Mouse (Mus musculus) heart, embryonic 13.5 days (tissue): ENCODE data around the gene Gast. TPM values are rescaled to one million over a fixed set of nuclear protein-coding genes. Genes with fewer than 3 reads are reported as not detected.

Source experiments
- ATAC-seq: fragments of 200-750 bp; cut with Nextera tagmentation; 2 replicates; pipeline ENCODE4 v1.8.0; 2017; ENCODE audit warnings: moderate TSS enrichment; ENCODE audit not compliant: insufficient number of reproducible peaks, low FRiP score, low TSS enrichment; ENCODE audit errors: extremely low read depth
- H3K27ac ChIP-seq: fragments of 300-500 bp; sonication (generic); replicated peaks from 2 replicates; pipeline ENCODE4 v1.5.1; 2015; ENCODE audit warnings: moderate library complexity, mild to moderate bottlenecking, inconsistent platforms
- H3K27me3 ChIP-seq: fragments of 300-500 bp; sonication (generic); replicated peaks from 2 replicates; pipeline ENCODE4 v1.6.1; 2015; ENCODE audit warnings: mild to moderate bottlenecking, inconsistent platforms
- H3K36me3 ChIP-seq: fragments of 300-500 bp; sonication (generic); 2 replicates; pipeline ENCODE4 v1.6.1; 2015; ENCODE audit warnings: mild to moderate bottlenecking, inconsistent platforms
- H3K4me1 ChIP-seq: fragments of 300-500 bp; sonication (generic); 2 replicates; pipeline ENCODE4 v1.6.1; 2015; ENCODE audit warnings: inconsistent platforms
- H3K4me2 ChIP-seq: fragments of 300-500 bp; sonication (generic); 2 replicates; pipeline ENCODE4 v1.6.1; 2015; ENCODE audit warnings: inconsistent platforms, mild to moderate bottlenecking, moderate library complexity
- H3K4me3 ChIP-seq: fragments of 300-500 bp; sonication (generic); 2 replicates; pipeline ENCODE4 v1.5.1; 2015; ENCODE audit warnings: moderate library complexity, mild to moderate bottlenecking, inconsistent platforms
- H3K9ac ChIP-seq: fragments of 300-500 bp; sonication (generic); 2 replicates; pipeline ENCODE4 v1.6.1; 2015; ENCODE audit warnings: inconsistent platforms, mild to moderate bottlenecking, moderate library complexity
- H3K9me3 ChIP-seq: fragments of 300-500 bp; sonication (generic); 2 replicates; pipeline ENCODE4 v1.6.1; 2016; ENCODE audit warnings: inconsistent platforms
- WGBS: fragments of 180-500 bp; shearing (Covaris S2); methylation state at CpG from one replicate; pipeline ENCODE4 v1.1.7; 2015; ENCODE audit warnings: mixed read lengths; 5-methylcytosine and 5-hydroxymethylcytosine counted together
- polyA plus RNA-seq: library from polyadenylated mRNA; unstranded; fragments of >200 nt; fragmentation: Nextera tagmentation; extraction: Ambion mirVana; gene quantifications from 2 replicates; pipeline ENCODE4 v1.2.1, GENCODE M21; 2015

The Gast gene
- polyA plus RNA-seq = not detected in 2 replicates

DNA sequence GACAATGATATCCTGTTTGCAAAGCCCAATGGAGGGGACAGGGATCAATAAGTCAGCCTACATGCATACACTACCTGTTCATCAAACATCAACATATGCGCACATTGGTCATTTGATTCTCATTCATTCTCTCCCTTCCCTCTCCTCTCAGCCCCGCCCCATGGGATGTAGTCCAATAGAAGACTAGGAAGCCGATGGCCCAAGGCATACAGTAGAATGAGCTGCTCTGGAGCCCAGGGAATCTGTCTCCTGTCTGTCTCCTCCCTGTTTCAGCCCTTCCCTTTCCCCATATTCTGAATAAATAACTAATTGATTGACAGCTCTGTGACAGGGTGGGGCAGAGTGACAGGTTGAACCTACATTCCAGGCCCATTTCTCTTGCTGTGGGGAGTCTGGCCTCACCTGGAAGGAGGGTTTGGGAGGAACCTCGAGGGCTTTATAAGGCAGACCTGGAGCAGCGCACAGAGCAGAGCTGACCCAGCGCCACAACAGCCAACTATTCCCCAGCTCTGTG is at the start of gene Gast:
Gene Gast (plus strand): TSS at position 464 of the 514 bp plus-strand sequence.
- no peak within 1 kb of the TSS for H3K9ac ChIP-seq
- no peak for ATAC-seq
- H3K36me3 ChIP-seq = no peaks in the 10 kb centered on the region
- peaks cover 4% of the 10 kb centered on the region; the same call in 1 of the 2 replicates for H3K27me3 ChIP-seq
- H3K4me1 ChIP-seq = peaks cover 8% of the 10 kb centered on the region
- H3K9me3 ChIP-seq = no peaks in the 10 kb centered on the region
- no peak within 1 kb of the TSS for H3K4me2 ChIP-seq
- no peak within 1 kb of the TSS for H3K4me3 ChIP-seq
- no peak within 1 kb of the TSS for H3K27ac ChIP-seq
- 73% methylated on average over 6 of the region's 6 CpGs for WGBS

DNA sequence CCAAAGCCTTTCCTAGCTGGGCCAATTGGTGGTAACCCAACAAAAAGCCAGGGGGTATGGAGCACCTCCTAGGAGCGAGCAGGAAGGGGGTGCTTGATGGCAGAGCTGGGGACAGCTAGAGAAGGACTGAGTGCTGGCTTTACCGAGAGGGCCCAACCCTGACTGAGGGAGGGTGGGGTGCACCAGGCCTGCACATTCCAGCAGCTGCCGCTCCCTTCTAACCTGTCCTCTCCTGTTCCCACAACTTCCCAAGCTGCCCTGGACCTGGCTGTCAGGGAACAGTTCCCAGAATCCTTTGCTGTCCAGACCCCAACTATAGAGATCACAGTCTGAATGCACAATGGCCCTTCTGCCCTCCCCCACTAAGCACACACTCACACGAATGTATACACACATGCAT is 49.2 kb upstream of the Gast start:
- WGBS = 67% methylated on average over 4 of the region's 4 CpGs
- H3K36me3 ChIP-seq = no peaks in the 10 kb centered on the region
- ATAC-seq = no peak
- 0 out of 2 replicates have a peak, but pooled peaks cover 4% of the 10 kb centered on the region for H3K27me3 ChIP-seq
- no peaks in the 10 kb centered on the region for H3K9me3 ChIP-seq
- H3K4me3 ChIP-seq = no peak overlapping the region
- H3K4me2 ChIP-seq = no peak overlapping the region
- peaks cover 20% of the 10 kb centered on the region for H3K4me1 ChIP-seq
- H3K27ac ChIP-seq = no peak overlapping the region
- H3K9ac ChIP-seq = no peak overlapping the region

DNA sequence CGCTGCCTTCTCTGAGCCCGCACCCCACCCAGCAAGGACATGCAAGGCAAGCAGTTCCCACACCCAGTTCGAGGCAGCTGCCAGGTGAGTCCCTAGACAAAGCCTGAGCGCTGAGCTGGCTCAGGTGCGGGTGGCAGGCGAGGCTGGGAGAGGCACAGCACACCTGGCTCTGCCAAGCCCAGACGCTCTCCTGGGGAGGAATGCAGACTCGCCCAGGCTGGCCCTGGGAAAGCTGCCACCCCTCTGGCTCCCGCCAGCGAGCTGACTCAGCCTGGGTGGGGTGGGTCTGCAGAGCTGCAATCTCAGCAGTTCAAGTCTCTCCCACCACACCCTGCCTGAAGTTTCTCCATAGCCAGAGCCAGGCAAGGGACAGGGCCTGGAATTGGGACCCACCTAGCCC is 47.2 kb upstream of the Gast start:
- Histone ChIP-seq H3K9ac (no peak overlapping the region), H3K36me3 (no peaks in the 10 kb centered on the region), H3K27me3 (0 out of 2 replicates have a peak, but pooled peaks cover 4% of the 10 kb centered on the region), H3K4me3 (no peak overlapping the region), H3K9me3 (no peaks in the 10 kb centered on the region), H3K4me1 (peaks cover 36% of the 10 kb centered on the region), H3K27ac (no peak overlapping the region), H3K4me2 (no peak overlapping the region)
- WGBS = 48% methylated on average over 10 of the region's 10 CpGs
- ATAC-seq = no peak; the same call in 1 of the 2 replicates

DNA sequence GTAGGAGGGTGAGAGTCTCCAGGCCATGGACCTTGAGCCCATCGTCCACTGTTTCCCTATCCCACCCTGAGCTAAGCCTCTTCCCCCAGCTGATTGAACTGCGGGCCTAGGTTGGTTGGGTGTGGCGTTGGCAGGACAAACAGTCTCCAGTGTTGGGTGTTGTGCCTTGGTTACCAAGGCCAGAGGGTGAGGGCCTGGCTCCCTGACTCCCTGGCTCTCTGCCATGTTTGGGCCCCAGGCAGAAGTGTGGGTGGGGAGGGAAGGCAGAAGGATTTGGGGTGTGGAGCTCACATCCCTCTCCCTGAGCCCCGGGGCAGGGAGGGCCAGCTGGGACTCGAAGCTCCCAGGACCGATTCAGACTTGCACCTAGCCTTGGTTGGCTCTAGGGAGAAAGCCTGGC is 45.3 kb upstream of the Gast start:
- peaks cover 12% of the 10 kb centered on the region; the same call in 1 of the 2 replicates for H3K27me3 ChIP-seq
- WGBS = 80% methylated on average over 6 of the region's 6 CpGs
- ATAC-seq = no peak
- H3K9me3 ChIP-seq = no peaks in the 10 kb centered on the region
- no peaks in the 10 kb centered on the region for H3K36me3 ChIP-seq
- H3K4me1 ChIP-seq = peaks cover 36% of the 10 kb centered on the region
- no peak overlapping the region for H3K4me2 ChIP-seq
- no peak overlapping the region for H3K27ac ChIP-seq
- no peak overlapping the region for H3K4me3 ChIP-seq
- no peak overlapping the region for H3K9ac ChIP-seq

DNA sequence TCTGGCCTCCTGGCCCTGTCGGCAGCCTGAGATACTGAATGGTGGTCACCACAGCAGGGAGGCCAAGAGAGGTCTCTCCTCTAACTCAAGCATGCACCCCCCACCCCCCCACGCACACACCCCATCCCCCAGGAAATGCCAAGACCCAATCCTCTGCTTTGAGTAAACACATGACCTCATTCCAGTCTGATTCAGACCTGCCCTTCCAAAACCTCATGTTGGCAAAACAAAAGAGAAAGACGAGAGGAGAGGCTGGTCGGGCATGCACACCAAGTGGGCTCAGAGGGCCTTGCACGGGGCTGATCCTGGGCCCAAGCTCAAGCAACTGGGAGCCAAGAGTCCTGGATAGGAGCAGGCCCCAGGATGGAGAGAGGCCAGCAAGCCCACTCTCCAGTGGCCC is 44.0 kb upstream of the Gast start:
- ATAC-seq = no peak
- no peaks in the 10 kb centered on the region for H3K9me3 ChIP-seq
- no peaks in the 10 kb centered on the region for H3K36me3 ChIP-seq
- H3K27me3 ChIP-seq = peaks cover 15% of the 10 kb centered on the region; the same call in 1 of the 2 replicates
- H3K9ac ChIP-seq = no peak overlapping the region
- no peak overlapping the region for H3K4me2 ChIP-seq
- H3K4me3 ChIP-seq = no peak overlapping the region
- 38% methylated on average over 5 of the region's 5 CpGs for WGBS
- 0 out of 2 replicates have a peak overlapping the region, but pooled peaks have one; percentile 29 for H3K27ac ChIP-seq
- peaks cover 38% of the 10 kb centered on the region for H3K4me1 ChIP-seq

DNA sequence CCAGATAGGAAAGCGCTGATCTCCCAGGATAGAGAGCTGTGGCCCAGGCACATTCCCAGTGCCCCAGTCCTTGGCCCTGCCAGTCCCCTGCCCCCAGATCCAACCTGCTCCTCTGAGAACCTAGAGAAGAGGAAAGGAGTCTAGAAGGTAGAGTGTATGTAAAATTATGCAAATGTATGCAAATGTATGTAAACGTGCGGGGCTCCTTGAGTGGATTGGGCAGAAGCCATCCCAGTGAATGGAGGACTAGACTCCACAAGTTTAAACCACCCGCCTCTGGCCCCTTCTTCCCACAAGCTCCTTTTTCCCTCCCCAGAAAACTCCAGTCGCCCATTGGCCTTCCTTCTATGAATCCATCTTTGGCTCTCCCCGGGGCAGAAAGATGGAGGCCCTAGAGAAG is 41.3 kb upstream of the Gast start:
- no peak for ATAC-seq
- 55% methylated on average over 6 of the region's 6 CpGs for WGBS
- Histone ChIP-seq H3K9me3 (no peaks in the 10 kb centered on the region), H3K27me3 (peaks cover 37% of the 10 kb centered on the region), H3K9ac (no peak overlapping the region), H3K4me3 (no peak overlapping the region), H3K4me1 (peaks cover 32% of the 10 kb centered on the region), H3K27ac (no peak overlapping the region), H3K4me2 (no peak overlapping the region), H3K36me3 (no peaks in the 10 kb centered on the region)

DNA sequence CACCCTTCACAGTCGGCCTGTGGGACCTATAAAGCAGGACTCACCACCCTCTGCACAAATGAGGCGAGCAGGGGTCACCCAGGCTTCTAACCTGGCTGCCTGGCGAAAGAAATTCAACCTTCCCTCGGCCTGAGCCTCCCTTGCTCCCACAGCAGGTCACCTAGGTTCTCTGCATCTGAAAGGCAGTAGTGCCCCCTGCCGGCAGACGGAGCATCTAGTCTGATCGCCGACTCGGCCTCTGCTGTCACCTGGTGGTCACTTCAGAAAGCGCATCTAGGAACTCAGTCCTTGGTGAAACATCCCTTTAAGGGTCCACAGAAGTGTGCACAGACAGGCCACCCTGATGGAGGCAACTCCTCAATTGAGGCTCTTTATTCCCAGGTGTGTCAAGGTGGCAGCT is 38.9 kb upstream of the Gast start:
- 8% methylated on average over 10 of the region's 10 CpGs for WGBS
- H3K9ac ChIP-seq = 0 out of 2 replicates have a peak overlapping the region, but pooled peaks have one; percentile 42
- H3K9me3 ChIP-seq = no peaks in the 10 kb centered on the region
- H3K4me1 ChIP-seq = peaks cover 22% of the 10 kb centered on the region
- no peak overlapping the region for H3K4me2 ChIP-seq
- no peaks in the 10 kb centered on the region for H3K36me3 ChIP-seq
- no peak overlapping the region for H3K27ac ChIP-seq
- no peak overlapping the region for H3K4me3 ChIP-seq
- H3K27me3 ChIP-seq = peaks cover 39% of the 10 kb centered on the region
- ATAC-seq = no peak

DNA sequence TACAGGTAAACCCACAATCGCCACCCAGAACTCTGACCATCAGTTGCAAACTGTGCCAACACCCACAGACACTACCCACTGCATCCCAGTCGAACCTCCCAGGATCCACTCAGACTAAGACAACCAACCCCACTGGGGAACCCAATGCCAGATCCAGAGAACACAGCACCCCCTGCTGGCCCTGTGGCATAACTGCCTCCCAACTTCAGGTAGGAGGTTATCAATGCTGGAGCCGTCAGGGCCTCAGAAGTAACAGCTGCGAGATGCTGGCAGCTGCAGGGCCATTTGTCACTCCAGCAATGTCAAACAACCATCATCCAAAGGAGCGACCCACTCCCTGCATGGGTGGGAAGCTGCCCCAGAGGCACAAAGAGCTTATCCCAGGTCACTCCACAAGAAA is 36.4 kb upstream of the Gast start:
- Histone ChIP-seq H3K27me3 (peaks cover 42% of the 10 kb centered on the region), H3K4me1 (peaks cover 9% of the 10 kb centered on the region), H3K4me2 (peak overlapping the region; percentile 60), H3K36me3 (no peaks in the 10 kb centered on the region), H3K27ac (no peak overlapping the region), H3K9me3 (no peaks in the 10 kb centered on the region), H3K9ac (no peak overlapping the region), H3K4me3 (no peak overlapping the region)
- 28% methylated on average over 5 of the region's 5 CpGs for WGBS
- no peak for ATAC-seq

DNA sequence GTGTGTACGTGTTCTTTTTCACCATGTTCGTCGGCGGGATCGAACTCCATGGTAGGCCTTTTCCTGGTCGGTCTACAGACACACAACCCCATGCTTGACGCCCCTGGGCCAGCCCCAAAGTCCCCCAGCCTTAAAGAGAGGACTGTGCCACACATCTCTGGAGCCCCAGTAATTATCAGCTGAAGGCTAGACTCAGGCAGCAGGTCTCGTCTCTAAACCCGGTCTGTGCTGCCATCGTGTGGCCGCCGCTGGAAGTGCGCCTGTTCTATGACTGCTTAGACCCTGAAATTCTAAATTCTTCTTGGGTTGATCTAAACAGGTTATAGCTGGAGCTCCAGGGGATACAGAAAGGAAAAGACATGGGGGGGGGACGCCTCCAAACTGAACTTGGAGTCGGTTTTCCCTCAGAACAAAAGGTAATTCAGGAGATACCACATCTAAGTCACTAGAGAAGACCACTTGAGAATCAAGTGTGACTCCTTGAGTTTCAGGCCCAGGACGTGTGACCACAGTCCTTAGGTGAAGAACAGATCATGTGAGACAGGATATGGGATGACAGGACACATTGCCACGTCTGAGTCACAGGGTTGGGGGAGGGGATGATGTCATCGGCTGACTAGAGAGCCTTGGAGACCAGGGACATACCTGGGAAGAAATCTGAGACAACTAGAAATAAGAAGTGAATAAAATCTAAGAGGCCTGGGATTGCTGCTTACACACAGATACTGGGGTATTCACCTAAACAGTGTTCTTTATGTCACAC is 35.8 kb upstream of the Gast start:
- peaks cover 37% of the 10 kb centered on the region for H3K27me3 ChIP-seq
- no peaks in the 10 kb centered on the region for H3K9me3 ChIP-seq
- H3K27ac ChIP-seq = no peak overlapping the region
- peak overlapping the region; percentile 28 for H3K4me3 ChIP-seq
- no peak for ATAC-seq
- no peaks in the 10 kb centered on the region for H3K36me3 ChIP-seq
- WGBS = 15% methylated on average over 18 of the region's 18 CpGs
- peak overlapping the region; percentile 60 for H3K4me2 ChIP-seq
- H3K9ac ChIP-seq = no peak overlapping the region
- peaks cover 9% of the 10 kb centered on the region for H3K4me1 ChIP-seq

DNA sequence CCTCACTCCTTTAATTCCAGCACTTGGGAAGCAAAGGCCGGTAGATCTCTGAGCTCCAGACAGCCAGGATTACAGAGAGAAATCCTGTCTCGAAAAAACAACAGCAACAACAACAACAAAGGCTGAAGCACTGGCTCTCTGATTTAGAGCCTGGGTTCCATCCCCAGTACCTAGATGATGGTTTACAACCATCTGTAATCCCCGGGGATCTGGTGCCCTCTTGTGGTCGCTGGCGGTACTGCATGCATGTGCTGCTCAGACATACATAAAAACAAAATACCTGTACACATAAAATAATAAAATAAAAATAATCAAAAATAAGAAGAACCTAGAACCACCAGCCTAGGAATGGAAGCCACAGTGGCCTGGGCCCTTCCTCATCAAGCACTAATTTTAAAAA is 33.9 kb upstream of the Gast start:
- no peak for ATAC-seq
- Histone ChIP-seq H3K4me3 (no peak overlapping the region), H3K4me2 (no peak overlapping the region; the same call in 1 of the 2 replicates), H3K9ac (peak overlapping the region; percentile 37; the same call in 1 of the 2 replicates), H3K9me3 (no peaks in the 10 kb centered on the region), H3K27me3 (peaks cover 29% of the 10 kb centered on the region), H3K36me3 (no peaks in the 10 kb centered on the region), H3K27ac (no peak overlapping the region), H3K4me1 (peaks cover 7% of the 10 kb centered on the region)
- WGBS = 9% methylated on average over 5 of the region's 5 CpGs

DNA sequence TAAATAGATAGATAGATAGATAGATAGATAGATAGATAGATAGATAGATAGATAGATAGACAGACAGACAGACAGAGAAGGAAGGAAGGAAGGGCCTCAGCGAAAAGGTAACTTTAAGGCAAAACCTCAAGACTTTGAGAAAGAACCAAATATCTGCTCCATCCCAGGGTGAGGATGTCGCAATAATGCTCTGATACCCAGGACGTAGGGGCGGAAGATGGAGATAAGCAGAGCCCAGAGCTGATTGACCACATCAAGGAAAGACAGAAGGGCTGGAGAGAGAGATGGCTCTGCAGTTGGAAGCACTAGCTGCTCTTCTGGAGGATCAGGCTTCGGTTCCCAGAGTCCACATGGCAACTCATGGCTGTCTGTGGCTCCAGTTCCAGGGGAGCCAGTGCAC is 32.9 kb upstream of the Gast start:
- peaks cover 20% of the 10 kb centered on the region for H3K27me3 ChIP-seq
- no peak overlapping the region for H3K27ac ChIP-seq
- H3K9ac ChIP-seq = no peak overlapping the region
- WGBS = 67% methylated on average over 5 of the region's 5 CpGs
- ATAC-seq = no peak
- H3K9me3 ChIP-seq = no peaks in the 10 kb centered on the region
- no peak overlapping the region for H3K4me3 ChIP-seq
- H3K4me1 ChIP-seq = peaks cover 7% of the 10 kb centered on the region
- no peak overlapping the region for H3K4me2 ChIP-seq
- H3K36me3 ChIP-seq = no peaks in the 10 kb centered on the region

DNA sequence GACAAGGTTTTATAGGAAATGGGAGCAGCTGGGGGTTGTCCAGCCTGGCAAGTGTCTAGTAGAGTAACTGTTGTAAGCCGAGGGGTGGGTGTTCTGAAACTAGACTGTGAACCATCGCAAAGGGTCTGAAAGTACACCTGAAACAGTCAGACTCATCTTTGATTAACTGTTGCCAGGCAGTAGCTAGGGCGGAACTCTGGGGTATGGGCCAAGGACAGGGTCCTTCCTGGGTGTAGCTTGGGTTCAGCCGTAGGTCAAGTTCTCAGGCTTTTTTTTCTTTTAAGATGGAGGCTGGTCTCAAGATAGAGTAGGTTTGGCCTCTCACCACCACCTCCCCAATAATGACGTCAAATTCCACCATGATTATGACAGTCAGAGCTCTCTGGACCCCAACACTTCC is 26.3 kb upstream of the Gast start:
- Histone ChIP-seq H3K27ac (no peak overlapping the region), H3K4me2 (no peak overlapping the region), H3K36me3 (no peaks in the 10 kb centered on the region), H3K9me3 (no peaks in the 10 kb centered on the region), H3K4me1 (peaks cover 13% of the 10 kb centered on the region), H3K27me3 (no peaks in the 10 kb centered on the region), H3K4me3 (no peak overlapping the region), H3K9ac (no peak overlapping the region)
- no peak for ATAC-seq
- 79% methylated on average over 5 of the region's 5 CpGs for WGBS
